Mouse (Mus musculus) gonadal fat pad, adult 2 months (tissue): ENCODE results near the gene Ugt1a9. TPM values are rescaled to one million over a fixed set of nuclear protein-coding genes. Genes with fewer than 3 reads are reported as not detected.
"Not testable (repeated sequence)": the region's sequence is repeated elsewhere in the genome, so short reads cannot be mapped to it uniquely, and the experiment has no call there.

Experiments used
- DNase-seq: peaks from one replicate; pipeline ENCODE4 v3.0.0-alpha.2; 2012; ENCODE audit warnings: low read depth
- polyA plus RNA-seq: library from polyadenylated mRNA; depleted of rRNA; stranded (reverse); fragments of >200 nt; gene quantifications from 2 replicates; pipeline ENCODE4 v1.2.3, GENCODE M21; 2012

The Ugt1a9 gene
- polyA plus RNA-seq, 1 experiment, result 0.14 TPM

DNA sequence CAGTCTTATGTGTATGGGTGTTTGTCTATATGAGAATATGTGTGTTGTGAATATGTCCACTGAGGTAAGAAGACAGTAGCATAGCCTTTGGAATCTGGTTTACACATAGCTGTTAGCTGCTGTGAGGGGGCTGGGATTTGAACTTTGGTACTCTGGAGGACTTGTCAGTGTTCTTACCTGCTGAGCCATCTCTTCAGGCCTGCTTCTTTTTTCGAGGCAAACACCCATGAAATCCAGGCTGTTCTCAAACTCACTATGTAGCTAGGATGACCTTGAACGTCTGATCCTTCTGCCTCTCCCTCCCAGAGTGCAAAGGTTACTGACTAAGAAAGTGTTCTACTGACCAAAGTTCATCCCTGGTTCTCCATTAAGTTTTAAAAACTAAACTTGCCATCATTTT lies 35.1 kb downstream of the Ugt1a9 start:
- DNase-seq, result no peak

- not testable (repeated sequence) for DNase-seq
Observed at GRCm38 (mm10) chr1:88109027-88109557, 38.5 kb downstream of the Ugt1a9 start.

GRCm38 (mm10) chr1:88109604-88110003 lies 39.0 kb downstream of the Ugt1a9 start:
- DNase-seq, result not testable (repeated sequence)

DNA sequence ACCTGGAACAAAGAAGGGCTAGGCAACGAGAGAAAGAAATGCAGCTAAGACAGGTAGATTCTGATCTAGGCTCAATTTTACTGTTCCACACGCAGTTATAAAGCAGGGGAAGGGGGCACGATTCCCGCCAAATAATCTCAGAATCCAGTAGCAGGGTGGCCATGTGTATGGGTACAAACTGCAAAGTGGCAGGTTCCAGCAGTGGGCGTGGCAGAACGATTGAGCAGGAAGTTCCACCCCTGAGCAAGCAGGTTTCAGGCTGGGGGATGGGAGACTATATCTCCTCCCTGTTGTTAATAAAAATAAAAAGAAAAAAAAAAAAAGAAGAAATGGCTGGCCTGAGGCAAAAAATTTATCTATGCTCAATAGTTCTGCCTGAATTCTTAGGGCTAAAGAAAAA lies 42.2 kb downstream of the Ugt1a9 start:
- DNase-seq, result not testable (repeated sequence)

- DNase-seq, result not testable (repeated sequence)
Observed at GRCm38 (mm10) chr1:88120550-88120949, 50.0 kb downstream of the Ugt1a9 start.

DNA sequence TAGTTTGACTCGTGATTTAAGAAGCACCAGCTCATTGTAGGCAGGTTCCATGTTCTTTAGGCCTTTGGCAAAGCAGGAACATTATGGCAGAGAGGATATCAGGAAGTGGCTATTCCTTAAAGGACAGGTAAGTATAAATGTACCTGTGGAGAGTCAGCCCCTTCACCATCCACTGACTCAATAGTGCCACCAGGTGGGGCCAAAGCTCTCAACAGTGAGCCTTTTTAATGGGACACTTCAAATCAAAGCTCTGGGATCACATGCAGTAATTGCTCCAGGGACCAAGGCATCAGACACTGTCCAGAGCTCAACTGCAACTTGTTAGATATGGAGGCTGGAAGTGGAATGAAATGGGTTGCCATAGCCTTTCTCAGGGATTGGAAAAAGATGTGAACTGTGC lies 50.9 kb downstream of the Ugt1a9 start:
- not testable (repeated sequence) for DNase-seq

DNA sequence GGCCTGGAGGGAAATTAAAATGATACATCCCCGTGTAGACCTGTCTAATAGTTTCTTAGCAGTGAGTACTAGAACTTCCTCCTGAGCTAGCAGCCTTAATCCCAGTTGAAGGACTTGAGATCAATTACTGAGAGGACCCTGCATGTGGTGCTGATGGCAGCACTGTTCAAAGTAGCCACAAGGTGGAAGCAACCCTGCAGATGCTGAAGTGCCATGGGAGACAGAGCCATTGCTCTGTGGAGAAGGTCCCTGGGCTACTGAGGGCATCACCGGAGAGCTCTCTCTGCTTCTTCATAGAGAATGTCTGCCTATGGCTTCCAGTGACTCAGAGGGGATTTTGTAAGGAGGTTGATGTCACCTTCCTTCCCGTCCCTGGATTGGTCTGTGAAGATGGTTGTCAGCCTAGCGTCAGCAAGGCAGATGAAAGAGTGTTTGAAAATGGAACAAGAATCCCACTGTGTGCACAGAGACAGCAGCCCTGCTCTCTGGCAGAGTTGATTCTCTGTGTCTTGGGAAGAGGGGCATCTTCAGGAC lies 55.3 kb downstream of the Ugt1a9 start:
- not testable (repeated sequence) for DNase-seq

GRCm38 (mm10) chr1:88129091-88129490 lies 58.5 kb downstream of the Ugt1a9 start:
- not testable (repeated sequence) for DNase-seq

GRCm38 (mm10) chr1:88130223-88130622 lies 59.6 kb downstream of the Ugt1a9 start:
- not testable (repeated sequence) for DNase-seq

DNA sequence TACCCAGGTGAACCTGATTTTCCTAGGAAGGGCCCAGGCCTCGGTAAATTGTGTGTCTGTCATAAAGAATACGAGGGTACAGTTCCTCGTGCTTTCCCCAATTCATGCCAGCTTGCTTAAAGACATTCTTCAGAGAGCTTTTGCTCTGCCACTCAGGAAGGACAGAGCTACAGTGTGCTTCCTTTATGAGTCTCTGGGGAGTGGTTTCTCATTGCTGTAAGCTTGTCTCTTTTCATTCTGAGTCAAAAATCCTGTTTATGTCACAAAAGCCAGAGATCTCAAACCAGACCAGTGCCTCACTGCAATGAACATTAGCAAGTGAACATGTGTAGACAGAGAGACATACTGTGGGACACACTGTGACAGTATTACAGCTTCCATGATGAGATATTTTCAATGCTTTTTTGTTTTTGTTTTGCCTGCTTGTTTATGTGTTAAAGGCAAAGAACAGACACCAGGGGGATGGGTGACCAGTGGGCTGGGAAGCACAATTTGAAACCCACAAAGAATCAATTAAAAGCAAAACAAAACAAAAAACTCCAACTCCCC lies 63.4 kb downstream of the Ugt1a9 start:
- DNase-seq, result no peak

DNA sequence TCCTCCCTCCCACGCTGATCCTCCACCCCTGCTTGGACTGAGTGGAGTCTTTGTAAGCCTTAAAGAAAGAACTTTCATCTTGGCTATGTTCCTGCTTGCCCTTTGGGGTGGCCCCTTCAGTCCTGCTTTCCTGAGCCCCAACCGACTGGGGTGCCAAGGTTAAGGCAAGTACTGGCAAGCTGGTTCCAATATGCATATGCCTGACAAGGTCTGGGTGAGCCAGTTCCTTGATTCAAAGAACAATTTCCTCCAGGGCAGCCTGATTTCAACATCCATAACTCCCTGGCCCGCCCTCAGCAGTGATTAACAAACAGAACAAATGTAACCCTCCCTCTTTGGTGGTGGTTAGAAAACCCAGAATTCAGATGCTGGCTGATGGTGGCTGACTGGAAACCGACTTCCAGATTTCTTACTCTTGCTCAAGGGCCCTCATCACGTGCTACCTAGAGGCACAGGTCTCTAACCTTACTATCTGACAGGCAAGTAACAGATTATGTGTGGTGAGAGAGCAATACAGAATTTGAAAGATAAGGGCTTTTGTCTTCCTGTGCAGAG lies 63.9 kb downstream of the Ugt1a9 start, which contains the start of gene Ugt1a6a:
Ugt1a6a (plus strand) TSS at position 353 of the 555 bp plus-strand sequence.
- peak; percentile 95 for DNase-seq

- not testable (repeated sequence) for DNase-seq
Observed at GRCm38 (mm10) chr1:88135229-88135904, 64.8 kb downstream of the Ugt1a9 start.

DNA sequence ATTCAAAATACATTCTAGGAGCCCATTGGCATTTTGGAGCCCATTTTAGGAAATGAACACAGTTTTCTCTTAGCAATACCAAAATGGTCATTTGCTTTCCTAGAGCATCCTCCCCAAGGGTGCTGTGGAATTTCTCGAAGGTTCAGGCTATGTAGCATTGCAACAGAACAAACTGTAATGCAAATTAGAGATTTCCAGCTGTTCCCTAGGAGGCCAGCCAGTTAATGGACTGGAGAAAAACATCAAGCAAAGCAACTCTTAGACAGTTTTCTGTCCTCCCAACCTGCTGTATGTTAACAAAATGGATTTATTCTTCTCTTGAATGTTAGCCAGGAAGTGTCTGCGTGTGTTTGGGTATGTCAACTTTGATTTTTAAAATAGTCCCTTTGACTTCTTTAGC lies 66.0 kb downstream of the Ugt1a9 start:
- no peak for DNase-seq

GRCm38 (mm10) chr1:88137264-88137663 lies 66.7 kb downstream of the Ugt1a9 start:
- no peak for DNase-seq

DNA sequence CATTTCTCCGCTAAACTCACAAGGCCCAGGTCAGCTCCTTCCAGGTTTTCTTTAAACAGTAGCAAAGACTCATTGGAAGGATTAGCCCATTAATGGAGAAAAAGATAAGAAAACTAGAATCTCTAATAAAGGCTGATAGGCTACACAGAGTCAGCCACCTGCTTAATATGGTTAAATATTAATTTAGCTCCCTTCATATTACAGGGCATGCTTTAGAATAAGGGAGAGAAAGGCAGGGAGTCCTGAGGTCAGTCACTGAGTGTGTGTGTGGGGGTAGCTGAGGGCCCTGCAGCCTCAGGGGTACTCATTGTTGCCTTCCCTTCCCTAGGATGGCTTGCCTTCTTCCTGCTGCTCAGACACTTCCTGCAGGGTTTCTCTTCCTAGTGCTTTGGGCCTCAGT lies 67.5 kb downstream of the Ugt1a9 start:
- no peak for DNase-seq

GRCm38 (mm10) chr1:88140492-88140891 lies 69.9 kb downstream of the Ugt1a9 start:
- DNase-seq, result not testable (repeated sequence)

- not testable (repeated sequence) for DNase-seq
Observed at GRCm38 (mm10) chr1:88143966-88144675, 73.5 kb downstream of the Ugt1a9 start.

- DNase-seq, result not testable (repeated sequence)
Observed at GRCm38 (mm10) chr1:88145278-88145677, 74.7 kb downstream of the Ugt1a9 start.

GRCm38 (mm10) chr1:88150133-88150532 lies 79.5 kb downstream of the Ugt1a9 start:
- not testable (repeated sequence) for DNase-seq

- DNase-seq, result no peak
Observed at GRCm38 (mm10) chr1:88158430-88158829, 87.8 kb downstream of the Ugt1a9 start.

DNA sequence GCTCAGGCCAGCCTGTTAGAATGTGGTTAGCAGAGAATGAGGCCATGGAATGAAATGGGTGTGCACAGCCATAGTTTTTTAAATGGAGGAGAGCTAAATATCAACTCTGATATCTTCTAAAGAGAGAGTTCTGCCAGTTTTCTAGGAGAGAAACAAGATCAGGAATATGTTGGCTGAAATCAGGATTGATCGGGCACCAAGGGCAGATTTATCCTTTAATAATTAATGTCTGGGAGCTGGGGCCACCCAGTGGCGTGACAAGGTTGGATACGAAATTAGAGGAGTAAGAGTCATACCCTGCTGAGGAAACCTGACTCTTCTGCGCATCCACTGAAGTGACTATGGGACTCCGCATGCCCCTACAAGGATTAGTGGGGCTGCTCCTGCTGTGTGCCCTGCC lies 95.1 kb downstream of the Ugt1a9 start, which contains the start of gene Ugt1a5:
Ugt1a5 (plus strand) TSS at position 302 of the 400 bp plus-strand sequence.
- DNase-seq, result no peak

- not testable (repeated sequence) for DNase-seq
Observed at GRCm38 (mm10) chr1:88172190-88172589, 101.6 kb downstream of the Ugt1a9 start.
